Mouse (Mus musculus): ENCODE measurements around the gene Gm12248.
"Not testable (repeated sequence)": the region's sequence is repeated elsewhere in the genome, so short reads cannot be mapped to it uniquely, and the experiment has no call there.

The Gm12248 gene

GRCm38 (mm10) chr11:58102146-58102545 is 9.2 kb upstream of the Gm12248 start:
- no peak for DNase-seq

GRCm38 (mm10) chr11:58101194-58101720 is 8.3 kb upstream of the Gm12248 start:
- no peak for DNase-seq

GRCm38 (mm10) chr11:58100006-58100405 is 7.1 kb upstream of the Gm12248 start:
- no peak for DNase-seq

GRCm38 (mm10) chr11:58098366-58098720 is 5.4 kb upstream of the Gm12248 start:
- not testable (repeated sequence) for DNase-seq

DNA sequence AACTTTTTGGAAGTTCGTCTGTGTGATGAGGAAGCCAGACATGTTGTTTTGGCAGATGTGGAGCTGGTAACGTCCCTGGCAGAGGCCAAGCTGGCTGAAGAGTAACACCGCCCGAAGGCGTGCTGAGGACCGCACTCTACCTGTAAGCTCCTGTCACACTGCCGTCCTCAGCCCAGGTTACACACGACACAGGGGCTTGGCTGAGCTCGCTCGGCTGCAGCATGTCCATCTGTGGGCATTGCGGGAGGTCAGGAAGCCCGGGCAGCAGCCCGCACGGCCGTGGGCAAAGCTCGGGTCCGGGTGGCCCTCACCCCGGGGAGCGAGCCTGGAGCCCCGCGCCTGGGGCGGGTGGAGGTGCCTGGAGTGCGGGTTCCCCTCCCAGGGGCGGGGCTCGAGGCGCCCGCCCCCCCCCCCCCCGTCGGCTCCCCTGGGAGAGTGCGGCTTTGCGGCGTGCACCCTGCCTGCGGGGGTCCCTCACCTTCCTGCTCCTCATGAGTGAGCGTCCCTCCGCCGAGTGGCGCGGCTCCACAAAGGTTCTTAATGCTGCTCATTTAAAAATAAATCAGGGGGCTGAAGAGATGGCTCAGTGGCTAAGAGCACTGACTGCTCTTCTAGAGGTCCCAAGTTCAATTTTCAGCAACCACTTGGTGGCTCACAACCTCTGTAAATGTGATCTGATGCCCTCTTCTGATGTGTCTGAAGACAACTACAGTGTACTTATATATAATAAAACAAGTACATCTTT is 4.9 kb upstream of the Gm12248 start:
- DNase-seq = peak; percentile 19

DNA sequence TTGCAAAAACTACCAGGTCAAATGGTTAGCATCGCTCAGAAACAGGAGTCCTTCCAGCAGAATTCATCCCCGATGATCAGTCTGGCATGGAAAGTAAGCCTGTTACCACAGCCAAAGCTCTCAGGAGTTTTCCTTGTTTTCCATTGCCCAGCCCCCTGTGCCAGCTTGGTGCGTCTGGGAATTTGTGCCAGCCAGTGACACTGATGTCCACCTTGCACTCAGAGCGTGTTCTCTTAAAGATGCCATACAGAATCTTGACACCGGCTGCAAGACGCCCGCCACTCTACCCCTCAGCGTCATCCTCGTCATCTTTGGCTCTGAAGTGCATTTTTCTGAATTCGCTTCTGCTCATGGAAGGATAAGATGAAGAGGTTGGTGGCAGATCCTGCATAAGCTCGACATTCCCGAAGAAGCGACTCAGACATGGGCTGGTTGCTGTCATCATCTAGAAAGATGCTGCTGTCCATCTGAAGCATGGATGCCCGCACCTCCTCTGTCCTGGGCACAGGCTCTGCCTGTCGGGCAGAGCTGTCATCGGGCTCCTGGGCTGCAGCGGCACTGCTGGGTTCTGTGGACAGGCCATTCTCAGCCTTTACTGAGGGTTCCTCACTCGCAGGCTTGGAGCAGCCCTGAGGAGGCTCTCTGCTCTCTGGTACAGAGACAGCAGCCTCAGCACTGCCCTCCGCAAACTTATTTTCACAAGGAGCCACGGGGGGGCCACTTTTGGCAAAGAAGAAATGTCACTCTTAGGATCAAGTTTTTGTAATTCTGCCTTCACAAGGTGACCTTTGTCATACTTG is 4.1 kb upstream of the Gm12248 start:
- DNase-seq = peak; percentile 20

GRCm38 (mm10) chr11:58096160-58096559 is 3.2 kb upstream of the Gm12248 start:
- no peak for DNase-seq

- DNase-seq = no peak
These were observed 2.6 kb upstream of the Gm12248 start for GRCm38 (mm10) chr11:58095561-58095960.

GRCm38 (mm10) chr11:58094766-58095165 is 1.8 kb upstream of the Gm12248 start:
- DNase-seq = no peak

- DNase-seq = no peak
These were observed 393 bp downstream of the Gm12248 start for GRCm38 (mm10) chr11:58092541-58092940.

- no peak for DNase-seq
These were observed 11.2 kb downstream of the Gm12248 start for GRCm38 (mm10) chr11:58081716-58082115.

DNA sequence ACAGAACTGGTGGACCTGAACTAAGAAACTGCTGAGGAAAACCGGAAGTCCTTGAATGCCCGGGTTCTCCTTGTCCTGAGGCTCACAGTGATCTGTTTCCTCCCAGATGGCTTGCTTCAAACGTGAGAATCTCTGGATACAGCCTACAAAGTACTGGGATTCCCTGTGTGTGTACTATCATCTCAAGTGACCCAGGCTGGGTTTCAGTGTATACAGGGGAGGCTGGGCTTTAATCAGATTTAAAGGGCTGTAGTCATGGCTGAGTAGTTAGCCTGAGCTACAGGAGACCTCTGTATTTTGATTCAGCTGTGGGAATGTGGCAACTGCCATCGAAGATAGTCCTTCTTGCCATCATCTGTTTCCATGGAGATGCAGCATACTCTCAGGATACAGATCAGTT is 15.7 kb downstream of the Gm12248 start:
- no peak for DNase-seq

DNA sequence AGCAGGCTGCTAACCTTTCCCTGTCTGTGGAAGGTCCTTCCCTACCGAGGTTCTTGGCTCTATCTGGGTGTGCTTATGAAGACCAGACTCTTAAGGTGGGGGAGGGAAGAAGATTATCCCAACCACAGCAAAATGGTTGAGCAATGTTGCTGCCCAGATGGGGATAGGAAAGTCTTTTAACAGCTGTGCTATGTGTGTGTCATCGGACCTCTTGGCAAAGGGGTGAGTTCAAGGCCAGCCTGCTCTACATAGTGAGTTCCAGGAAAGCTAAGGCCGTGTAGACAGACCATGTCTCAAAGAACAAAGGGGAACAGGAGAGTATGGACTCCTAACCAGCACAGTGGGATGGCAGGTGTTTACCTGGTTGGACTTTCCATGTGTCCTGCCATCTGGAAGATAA is 20.0 kb downstream of the Gm12248 start:
- no peak for DNase-seq

GRCm38 (mm10) chr11:58065025-58065424 is 27.9 kb downstream of the Gm12248 start:
- no peak for DNase-seq

GRCm38 (mm10) chr11:58062586-58062985 is 30.3 kb downstream of the Gm12248 start:
- DNase-seq = no peak

- DNase-seq = not testable (repeated sequence)
These were observed 31.7 kb downstream of the Gm12248 start for GRCm38 (mm10) chr11:58061218-58061617.

GRCm38 (mm10) chr11:58059752-58060151 is 33.2 kb downstream of the Gm12248 start:
- not testable (repeated sequence) for DNase-seq

DNA sequence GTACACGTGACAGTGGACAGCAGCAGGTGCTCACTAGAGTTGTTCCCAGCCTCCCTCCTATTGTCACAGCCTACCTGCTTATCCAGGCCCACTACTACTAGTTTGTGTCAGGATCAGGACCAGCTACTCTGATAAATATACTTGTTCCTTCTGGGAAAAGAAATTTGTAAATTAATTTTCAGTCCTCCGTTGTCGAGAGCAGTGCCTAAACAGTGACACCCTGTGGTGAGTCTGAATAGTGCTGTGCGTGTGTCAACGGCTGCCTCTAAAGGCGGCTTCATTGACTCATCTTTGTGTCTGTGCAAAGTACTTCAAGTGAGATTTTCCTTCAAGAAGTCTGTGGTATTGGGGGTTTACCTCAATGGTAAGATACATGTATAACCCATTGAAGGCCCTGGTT is 35.5 kb downstream of the Gm12248 start:
- peak; percentile 69 for DNase-seq

- no peak for DNase-seq
These were observed 46.5 kb downstream of the Gm12248 start for GRCm38 (mm10) chr11:58046438-58046837.

- DNase-seq = no peak
These were observed 50.0 kb downstream of the Gm12248 start for GRCm38 (mm10) chr11:58042861-58043431.

DNA sequence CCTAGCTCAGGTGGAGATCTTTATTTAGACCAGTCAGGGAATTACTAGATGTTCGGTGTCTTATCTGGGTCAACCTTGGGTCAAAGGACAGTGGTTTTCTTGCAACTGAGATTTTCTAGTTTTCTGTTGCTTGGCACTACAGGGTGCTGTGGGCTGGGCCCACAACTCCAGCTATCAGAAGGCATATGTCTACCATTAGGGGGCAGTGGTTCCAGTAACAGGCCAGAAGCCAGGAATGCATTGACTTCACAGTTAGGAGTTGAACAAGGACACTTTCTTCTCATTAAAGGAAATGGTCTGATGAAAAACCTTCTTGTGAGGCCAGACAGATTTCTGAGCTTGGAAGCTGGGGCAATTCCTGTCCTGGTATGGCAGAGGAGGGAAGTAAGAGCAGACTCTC is 53.9 kb downstream of the Gm12248 start:
- DNase-seq = no peak

DNA sequence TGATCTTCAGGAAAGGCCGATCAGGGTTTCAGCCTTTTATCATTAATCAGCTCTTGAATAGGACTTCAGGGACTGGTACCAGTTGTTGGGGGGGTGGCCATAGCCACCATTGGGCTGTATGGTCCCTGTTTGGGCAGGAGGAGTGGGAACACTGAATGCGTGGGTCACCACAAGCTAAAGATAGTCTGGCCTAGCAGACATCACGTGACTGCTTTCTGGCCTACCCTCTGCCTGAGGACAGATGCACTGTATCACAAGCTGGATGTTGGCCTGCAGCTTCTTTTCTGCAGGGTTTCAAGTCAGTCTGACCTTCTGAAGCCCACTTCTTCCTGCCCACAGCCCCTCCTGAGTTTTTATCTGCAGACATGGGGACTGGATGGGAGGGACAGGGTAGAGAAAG is 59.3 kb downstream of the Gm12248 start:
- DNase-seq = peak; percentile 61

DNA sequence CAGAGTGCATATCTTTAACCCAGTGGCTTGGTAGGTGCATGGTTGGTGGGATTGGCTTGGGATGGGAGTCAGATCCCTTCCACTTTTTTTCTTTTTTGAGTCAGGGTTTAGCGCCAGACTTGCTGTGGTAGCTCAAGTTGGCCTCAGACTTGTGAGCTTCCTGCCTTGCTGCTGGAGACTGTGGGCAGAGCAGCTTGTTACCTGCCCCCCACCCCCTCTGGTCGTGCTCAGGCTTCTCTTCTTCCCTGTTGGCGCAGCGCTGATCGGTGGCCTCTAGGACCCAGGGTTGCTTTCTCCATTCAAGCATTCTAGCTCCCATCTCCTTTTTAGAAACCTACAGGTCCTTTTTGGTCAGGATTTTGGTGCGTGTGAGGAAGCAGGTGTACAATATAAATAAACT is 61.8 kb downstream of the Gm12248 start:
- no peak for DNase-seq

DNA sequence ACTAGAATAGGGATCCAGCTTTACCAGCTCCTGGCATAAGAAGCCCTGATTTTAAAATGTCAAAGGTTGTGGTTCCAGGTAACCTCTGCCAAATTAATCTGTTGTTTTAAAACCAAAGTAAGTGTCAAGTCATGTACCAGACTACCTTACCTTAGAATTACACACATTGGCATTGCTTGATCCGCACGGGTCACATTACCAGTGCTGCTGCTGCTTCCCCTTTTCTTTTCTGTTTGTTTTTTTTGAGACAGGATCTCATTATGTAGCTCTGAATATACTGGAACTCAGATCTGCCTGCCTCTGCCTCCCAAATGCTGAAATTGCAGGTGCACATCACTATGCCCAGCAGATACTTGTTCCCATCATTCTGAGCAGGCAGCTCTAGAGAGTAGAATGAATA is 63.1 kb downstream of the Gm12248 start:
- no peak for DNase-seq

All from kidney, postnatal 10 days (tissue).